Mouse (Mus musculus): ENCODE results near the gene Prmt1. TPM values are rescaled to one million over a fixed set of nuclear protein-coding genes. Genes with fewer than 3 reads are reported as not detected.

Gene Prmt1
- polyA plus RNA-seq (2012; ENCODE audit: low replicate concordance): 20.1 and 51.4 TPM in 2 replicates

DNA sequence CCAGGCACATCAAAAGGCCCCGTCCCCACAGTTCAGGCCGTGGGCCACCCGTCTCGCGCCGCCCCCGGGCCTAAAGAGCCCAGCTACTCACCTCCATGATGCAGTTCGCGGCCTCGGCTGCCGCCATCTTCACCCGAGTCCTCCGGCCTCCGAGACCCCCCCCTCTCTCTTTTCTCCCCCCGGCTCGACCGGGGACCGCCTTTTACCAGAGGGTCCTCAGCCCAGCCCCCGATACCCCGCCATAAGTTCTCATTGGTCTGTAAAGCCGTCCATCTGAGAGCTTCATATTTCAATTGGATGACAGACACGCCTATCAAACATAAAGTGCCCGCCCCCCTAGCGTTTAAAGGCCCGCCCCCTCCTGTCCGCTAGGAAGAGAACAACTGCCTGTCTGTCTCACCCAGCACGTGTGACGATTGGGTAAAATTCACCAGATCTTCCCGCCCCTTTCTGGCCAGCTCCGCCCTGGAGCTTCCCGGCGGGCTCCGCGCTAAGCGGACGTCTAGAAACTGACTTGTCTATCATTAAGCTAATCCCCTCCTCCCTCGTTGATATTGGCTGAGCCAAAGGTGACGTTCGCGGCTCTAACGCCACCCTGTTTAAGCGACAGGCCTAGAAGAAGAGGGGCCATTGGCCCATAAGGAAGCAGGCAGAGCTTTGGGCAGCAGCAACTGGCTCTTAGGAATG lies at the start of gene Prmt1:
Gene Prmt1, minus strand, starts transcription at position 377 of the 687 bp plus-strand sequence.

DNA sequence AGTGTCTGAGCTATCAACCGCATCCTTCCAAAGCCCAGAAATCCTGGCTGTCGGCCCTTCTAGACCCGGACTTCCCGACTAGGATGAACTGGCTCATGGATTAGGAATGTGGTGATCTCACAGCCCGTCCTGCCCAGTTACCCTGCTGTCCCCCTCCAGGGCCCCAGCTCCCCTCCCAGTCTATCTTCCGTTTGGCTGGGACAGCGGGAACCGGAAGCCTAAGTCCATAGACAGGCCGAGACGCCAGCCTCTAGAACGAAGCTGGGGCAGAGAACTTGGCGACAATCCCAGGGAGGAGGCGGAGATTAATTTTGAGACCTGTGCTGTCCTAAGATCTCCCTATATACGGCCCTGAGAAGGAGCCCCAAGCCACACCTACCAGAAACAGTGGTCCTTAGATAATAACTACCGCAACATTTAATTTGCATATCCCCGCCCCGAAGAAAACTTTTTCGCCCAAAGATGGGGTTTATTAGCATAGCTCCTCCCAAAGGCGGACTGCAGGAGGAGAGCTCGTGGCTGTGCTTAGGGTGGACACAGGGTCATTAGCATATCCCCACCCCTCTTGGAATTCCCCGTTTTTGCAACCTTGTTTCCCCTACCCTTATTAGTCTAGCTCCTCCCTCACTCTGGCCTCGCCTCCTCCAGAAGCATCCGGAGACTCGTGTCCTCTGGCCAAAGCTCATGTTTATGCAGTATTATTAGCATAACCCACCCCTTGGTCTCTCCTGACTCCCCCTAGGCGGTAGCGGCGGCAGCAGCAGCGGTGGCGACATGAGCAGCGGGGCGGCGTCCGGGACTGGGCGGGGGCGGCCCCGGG lies 31.1 kb upstream of the Prmt1 start, which contains the start of gene Rras:
Gene Rras, plus strand, starts transcription at position 720 of the 820 bp plus-strand sequence.

DNA sequence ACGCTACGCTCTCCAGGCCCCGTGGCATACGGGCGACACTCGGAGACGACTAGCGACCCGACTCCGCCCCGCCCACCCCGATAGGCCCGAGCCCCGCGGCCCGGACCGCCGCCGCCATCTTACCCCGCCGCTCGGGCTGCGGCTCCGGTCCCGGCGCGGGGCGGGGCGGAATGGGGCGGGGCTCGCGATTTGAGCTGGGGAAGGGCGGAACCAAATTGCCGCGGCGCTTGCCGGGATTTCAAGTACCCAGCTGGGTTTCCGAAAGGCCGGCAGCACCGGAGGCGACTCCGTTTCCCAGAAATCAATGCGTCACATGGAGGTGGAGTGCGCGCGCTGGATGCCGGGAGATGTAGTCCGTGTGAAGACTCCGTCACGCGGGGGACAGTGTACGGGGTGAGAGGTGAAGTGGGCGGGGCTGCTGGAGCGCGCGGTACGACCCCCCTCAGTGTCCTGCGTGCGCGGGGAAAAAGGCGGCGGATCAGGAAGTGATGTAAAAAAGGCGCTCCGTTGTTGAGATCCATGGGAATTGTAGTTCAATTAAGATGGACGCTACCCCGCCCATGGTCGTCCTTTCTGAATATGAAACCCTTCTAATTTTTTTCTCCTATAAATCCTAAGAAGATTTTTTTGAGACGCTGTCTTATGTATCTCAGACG lies 29.7 kb upstream of the Prmt1 start, which contains the start of gene Scaf1:
Gene Scaf1, minus strand, starts transcription at position 407 of the 656 bp plus-strand sequence.

DNA sequence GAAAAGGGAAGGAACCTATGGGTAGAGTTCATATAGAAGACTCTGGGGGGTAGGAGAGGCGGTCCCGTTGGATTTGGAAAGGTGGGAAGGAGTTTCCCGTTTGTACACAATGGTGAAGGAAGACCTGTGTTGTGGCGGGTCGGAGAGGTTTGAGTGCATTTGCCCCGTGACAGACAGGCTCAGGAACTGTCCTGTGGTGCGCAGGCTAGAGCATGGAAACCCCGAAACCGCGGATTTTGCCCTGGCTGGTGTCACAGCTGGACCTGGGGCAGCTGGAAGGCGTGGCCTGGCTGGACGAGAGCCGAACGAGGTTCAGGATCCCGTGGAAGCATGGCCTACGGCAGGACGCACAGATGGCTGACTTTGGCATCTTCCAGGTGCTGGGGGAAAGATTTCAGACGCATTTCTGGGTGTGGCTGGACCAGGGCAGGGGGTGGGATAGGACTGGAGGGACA lies 12.2 kb upstream of the Prmt1 start, which contains the start of gene Bcl2l12:
Gene Bcl2l12, minus strand, starts transcription at position 212 of the 455 bp plus-strand sequence.

DNA sequence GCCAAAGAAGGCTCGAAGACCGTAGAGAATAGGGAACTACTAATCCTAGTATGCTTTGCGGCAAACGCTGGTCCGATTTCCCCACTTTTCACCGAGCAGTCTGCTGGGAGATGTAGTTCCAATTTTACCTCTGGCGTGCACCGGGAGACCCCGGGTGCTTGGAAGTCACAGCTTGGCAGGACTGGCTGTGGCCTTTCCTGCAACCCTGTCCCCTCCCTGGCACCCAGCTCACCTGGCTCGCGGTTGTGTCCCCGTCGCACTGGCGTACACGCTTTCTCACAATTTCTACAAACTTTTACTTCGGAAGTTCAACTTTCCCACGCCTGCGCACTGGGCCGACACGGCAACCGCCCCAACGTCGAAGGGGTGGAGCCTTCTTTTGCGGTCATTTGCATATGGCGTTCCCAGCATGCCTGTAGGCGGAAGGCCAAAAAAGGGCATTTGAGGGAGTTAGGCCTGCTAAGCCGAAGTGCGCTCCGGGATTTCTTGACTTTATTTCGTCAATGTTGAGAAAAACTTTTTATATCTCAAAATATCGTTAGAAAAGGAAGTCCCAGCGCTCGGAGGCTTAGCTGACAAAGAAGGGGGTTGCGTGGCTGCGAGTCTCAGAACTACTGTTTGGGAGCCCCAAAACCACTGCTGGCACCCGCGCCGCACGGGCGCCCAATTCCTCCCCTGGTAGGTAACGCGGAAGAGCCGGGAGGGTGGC lies 11.0 kb upstream of the Prmt1 start, which contains the start of gene Irf3:
Gene Irf3, plus strand, starts transcription at position 418 of the 709 bp plus-strand sequence.

DNA sequence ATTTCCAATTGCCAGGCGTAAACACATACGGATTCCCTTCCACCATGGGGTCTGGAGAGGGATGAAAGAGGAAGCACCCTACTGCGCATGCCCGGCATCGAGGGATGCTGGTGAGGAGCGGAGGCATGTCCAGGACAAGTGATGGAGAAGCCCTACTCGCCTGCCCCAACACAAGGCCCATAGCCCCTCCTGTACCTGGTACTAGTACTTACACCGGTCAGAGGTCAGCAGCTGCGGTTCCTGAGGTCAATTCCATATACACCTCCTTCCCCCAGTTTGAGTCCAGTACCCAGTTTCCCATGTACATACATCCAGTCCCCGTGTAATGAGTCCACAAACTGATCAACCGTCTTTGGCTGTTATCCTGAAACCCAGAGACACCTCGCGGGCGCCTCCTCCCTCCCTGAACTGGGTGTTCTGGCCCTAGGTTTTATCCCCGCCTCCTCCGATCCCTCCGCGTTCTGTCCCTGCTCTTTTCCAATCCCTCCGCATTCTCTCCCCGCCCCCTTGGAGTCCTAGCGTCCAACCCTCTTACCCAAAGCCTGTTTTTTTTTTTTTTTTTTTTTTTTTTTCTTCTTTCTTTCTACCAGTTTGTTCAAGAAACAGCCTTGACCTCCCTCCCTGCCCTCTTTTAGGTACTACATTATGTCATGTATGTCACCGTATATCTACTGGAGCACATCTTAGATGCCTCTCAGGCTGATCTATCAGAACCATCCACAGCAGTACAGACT lies 11.8 kb downstream of the Prmt1 start, which contains the start of gene Cpt1c:
Gene Cpt1c, minus strand, starts transcription at position 469 of the 734 bp plus-strand sequence.

DNA sequence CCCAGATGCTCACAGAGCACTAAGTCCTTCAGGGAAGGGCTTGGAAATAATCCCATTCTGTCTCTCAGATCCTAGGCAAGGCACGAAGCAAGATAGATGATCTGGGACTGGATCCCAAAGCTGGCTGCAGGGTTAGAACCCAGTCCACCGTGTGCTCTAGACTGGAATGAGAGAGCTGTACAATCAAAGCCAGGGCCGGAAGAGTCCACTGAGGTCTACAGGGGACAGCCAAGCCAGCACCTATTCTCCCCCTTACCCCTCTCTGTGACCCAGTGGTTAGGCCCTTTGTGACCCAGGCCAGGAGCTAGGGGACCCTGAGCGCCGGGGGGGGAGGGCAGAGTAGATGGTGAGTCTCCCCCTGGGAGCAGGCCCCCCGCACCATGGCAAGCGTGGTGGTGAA lies 43.5 kb downstream of the Prmt1 start, which contains the start of gene Tsks:
Gene Tsks, plus strand, starts transcription at position 301 of the 400 bp plus-strand sequence.

DNA sequence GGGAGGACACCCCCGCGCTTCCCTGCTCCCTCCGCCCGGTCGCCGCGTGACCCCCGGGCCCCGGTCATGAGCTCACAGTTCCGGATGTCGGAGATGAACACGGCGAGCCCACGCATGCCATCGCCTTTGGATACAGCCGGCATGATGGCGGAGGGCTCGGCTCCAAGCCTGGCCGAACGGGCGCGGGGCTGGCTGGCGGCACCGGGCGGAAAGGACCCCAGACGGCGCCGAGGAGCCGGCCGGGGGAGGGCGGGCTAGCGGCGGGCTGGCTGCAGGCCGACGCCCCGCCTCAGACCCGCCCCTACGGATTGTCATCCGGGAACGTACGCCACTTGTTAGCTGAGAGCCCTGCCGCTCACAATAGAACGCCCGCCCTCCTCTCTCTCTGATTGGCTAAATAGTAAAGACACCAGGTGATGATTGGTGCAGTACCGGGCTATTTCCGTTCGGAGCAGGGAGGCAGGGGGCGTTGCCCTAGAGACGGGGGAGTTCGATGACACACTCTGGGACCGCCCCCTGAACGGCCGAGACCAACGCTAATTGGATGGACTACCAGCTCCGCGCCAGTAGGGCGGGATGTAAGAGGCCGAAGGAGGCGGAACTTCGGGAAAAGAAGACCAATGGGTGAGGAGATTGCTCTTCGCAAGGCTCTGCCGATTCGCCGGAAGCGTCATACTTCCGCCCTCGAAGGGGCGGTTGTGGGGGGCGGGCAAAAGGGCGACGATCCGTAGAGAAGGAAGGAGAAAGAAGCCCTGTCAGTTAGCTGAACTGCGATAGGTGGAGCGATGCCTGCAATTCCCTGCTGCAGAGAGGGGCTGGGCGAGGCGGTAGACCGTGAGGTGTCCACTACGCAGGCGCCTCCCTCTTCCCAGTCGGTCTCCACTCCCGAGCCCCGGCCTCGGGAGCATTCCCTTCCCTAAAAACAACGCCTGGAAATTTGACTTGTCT lies 56.9 kb downstream of the Prmt1 start, which contains the start of gene Ap2a1:
Gene Ap2a1, minus strand, starts transcription at position 293 of the 948 bp plus-strand sequence.

Other genes starting within 250 kb of the Prmt1 start
- gene Vrk3, start 238.2 kb downstream of the Prmt1 start, polyA plus RNA-seq (2012; ENCODE audit: low replicate concordance): 76.5 and 90.1 TPM in 2 replicates
- gene Zfp473, start 235.5 kb downstream of the Prmt1 start, polyA plus RNA-seq (2012; ENCODE audit: low replicate concordance): 0.04 and 0.13 TPM in 2 replicates
- 31.2 and 81.5 TPM in 2 replicates for gene Nup62, start 170.5 kb downstream of the Prmt1 start, polyA plus RNA-seq (2012; ENCODE audit: low replicate concordance)
- gene Il4i1, start 170.2 kb downstream of the Prmt1 start, polyA plus RNA-seq (2012; ENCODE audit: low replicate concordance): 150 and 240 TPM in 2 replicates
- gene Atf5, start 169.9 kb downstream of the Prmt1 start, polyA plus RNA-seq (2012; ENCODE audit: low replicate concordance): 25.4 and 45.2 TPM in 2 replicates
- 167 and 687 TPM in 2 replicates for gene Akt1s1, start 137.6 kb downstream of the Prmt1 start, polyA plus RNA-seq (2012; ENCODE audit: low replicate concordance)
- 121 and 132 TPM in 2 replicates for gene Tbc1d17, start 137.5 kb downstream of the Prmt1 start, polyA plus RNA-seq (2012; ENCODE audit: low replicate concordance)
- 55.0 and 91.1 TPM in 2 replicates for gene Pnkp, start 129.4 kb downstream of the Prmt1 start, polyA plus RNA-seq (2012; ENCODE audit: low replicate concordance)
- gene Ptov1, start 116.8 kb downstream of the Prmt1 start, polyA plus RNA-seq (2012; ENCODE audit: low replicate concordance): 42.0 and 70.4 TPM in 2 replicates
- gene Med25, start 93.9 kb downstream of the Prmt1 start, polyA plus RNA-seq (2012; ENCODE audit: low replicate concordance): 195 and 493 TPM in 2 replicates
- gene Fuz, start 90.5 kb downstream of the Prmt1 start, polyA plus RNA-seq (2012; ENCODE audit: low replicate concordance): 68.5 and 164 TPM in 2 replicates
- gene Ap2a1, start 57.1 kb downstream of the Prmt1 start, polyA plus RNA-seq (2012; ENCODE audit: low replicate concordance): 86.3 and 94.0 TPM in 2 replicates
- gene Tsks, start 43.4 kb downstream of the Prmt1 start, polyA plus RNA-seq (2012; ENCODE audit: low replicate concordance): 0.29 TPM in 1 of 2 replicates, not detected in the other
- 0.16 and 0.33 TPM in 2 replicates for gene Cpt1c, start 11.7 kb downstream of the Prmt1 start, polyA plus RNA-seq (2012; ENCODE audit: low replicate concordance)
- 121 and 237 TPM in 2 replicates for gene Irf3, start 11.1 kb upstream of the Prmt1 start, polyA plus RNA-seq (2012; ENCODE audit: low replicate concordance)
- gene Bcl2l12, start 12.1 kb upstream of the Prmt1 start, polyA plus RNA-seq (2012; ENCODE audit: low replicate concordance): 98.8 and 137 TPM in 2 replicates
- gene Scaf1, start 29.8 kb upstream of the Prmt1 start, polyA plus RNA-seq (2012; ENCODE audit: low replicate concordance): 147 and 361 TPM in 2 replicates
- gene Rras, start 31.4 kb upstream of the Prmt1 start, polyA plus RNA-seq (2012; ENCODE audit: low replicate concordance): 20.4 and 47.3 TPM in 2 replicates
- gene Prr12, start 66.3 kb upstream of the Prmt1 start, polyA plus RNA-seq (2012; ENCODE audit: low replicate concordance): 91.8 and 211 TPM in 2 replicates
- 110 and 117 TPM in 2 replicates for gene Nosip, start 75.9 kb upstream of the Prmt1 start, polyA plus RNA-seq (2012; ENCODE audit: low replicate concordance)
- gene Prrg2, start 76.1 kb upstream of the Prmt1 start, polyA plus RNA-seq (2012; ENCODE audit: low replicate concordance): 21.9 and 40.2 TPM in 2 replicates
- 45.4 and 68.2 TPM in 2 replicates for gene Rcn3, start 105.7 kb upstream of the Prmt1 start, polyA plus RNA-seq (2012; ENCODE audit: low replicate concordance)
- 210 and 322 TPM in 2 replicates for gene Fcgrt, start 117.3 kb upstream of the Prmt1 start, polyA plus RNA-seq (2012; ENCODE audit: low replicate concordance)
- 79.7 and 146 TPM in 2 replicates for gene Rps11, start 137.9 kb upstream of the Prmt1 start, polyA plus RNA-seq (2012; ENCODE audit: low replicate concordance)
- gene Rpl13a, start 142.2 kb upstream of the Prmt1 start, polyA plus RNA-seq (2012; ENCODE audit: low replicate concordance): 6,038 and 6,758 TPM in 2 replicates
- gene Gm45713, start 149.7 kb upstream of the Prmt1 start, polyA plus RNA-seq (2012; ENCODE audit: low replicate concordance): 0.59 and 3.0 TPM in 2 replicates
- gene Flt3l, start 149.9 kb upstream of the Prmt1 start, polyA plus RNA-seq (2012; ENCODE audit: low replicate concordance): 106 and 107 TPM in 2 replicates
- gene Pih1d1, start 167.7 kb upstream of the Prmt1 start, polyA plus RNA-seq (2012; ENCODE audit: low replicate concordance): 35.7 and 44.2 TPM in 2 replicates
- 98.2 and 154 TPM in 2 replicates for gene Aldh16a1, start 168.0 kb upstream of the Prmt1 start, polyA plus RNA-seq (2012; ENCODE audit: low replicate concordance)
- gene Slc17a7, start 177.4 kb upstream of the Prmt1 start, polyA plus RNA-seq (2012; ENCODE audit: low replicate concordance): 0.10 and 0.24 TPM in 2 replicates
- gene Gfy, start 193.0 kb upstream of the Prmt1 start, polyA plus RNA-seq (2012; ENCODE audit: low replicate concordance): 0.10 TPM in 1 of 2 replicates, not detected in the other
- not detected in 2 replicates for gene Pth2, start 194.4 kb upstream of the Prmt1 start, polyA plus RNA-seq (2012; ENCODE audit: low replicate concordance)
- 0.47 and 0.54 TPM in 2 replicates for gene Ccdc155, start 218.3 kb upstream of the Prmt1 start, polyA plus RNA-seq (2012; ENCODE audit: low replicate concordance)
- 13.5 and 29.6 TPM in 2 replicates for gene Dkkl1, start 225.6 kb upstream of the Prmt1 start, polyA plus RNA-seq (2012; ENCODE audit: low replicate concordance)
- gene Tead2, start 229.2 kb upstream of the Prmt1 start, polyA plus RNA-seq (2012; ENCODE audit: low replicate concordance): 0.09 and 0.62 TPM in 2 replicates